Mouse (Mus musculus): ENCODE measurements around the gene Ncapg2. TPM values are rescaled to one million over a fixed set of nuclear protein-coding genes. Genes with fewer than 3 reads are reported as not detected.

Ncapg2 gene
- total and polyA plus RNA-seq, 2 experiments from 2014 or later: 3.2 to 6.2 TPM

- Histone ChIP-seq H3K4me3 (ENCODE audit: low read depth, low read length) (no peak overlapping the region), H3K4me2 (ENCODE audit: low read depth, low read length, poor library complexity, severe bottlenecking) (no peak overlapping the region), H3K27ac (ENCODE audit: low read depth, low read length) (no peak overlapping the region), H3K27me3 (ENCODE audit: insufficient read depth, low read length) (no peaks in the 10 kb centered on the region), H3K4me1 (ENCODE audit: insufficient read depth, low read length) (no peaks in the 10 kb centered on the region), H3K9me3 (ENCODE audit: low read length) (no peaks in the 10 kb centered on the region), H3K36me3 (ENCODE audit: insufficient read depth, low read length) (peaks cover 11% of the 10 kb centered on the region), H3K9ac (replicated peaks; ENCODE audit: low read length, poor library complexity, severe bottlenecking) (no peak overlapping the region)
- no peak for TF ChIP-seq CTCF (IDR thresholded peaks at IDR 0.05)
- ATAC-seq (ENCODE audit: low FRiP score): no peak
- DNase-seq (ENCODE audit: low spot score): no peak
Measured at GRCm38 (mm10) chr12:116383995-116384394, 21.2 kb upstream of the Ncapg2 start.

- Histone ChIP-seq H3K27ac (ENCODE audit: low read depth, low read length) (no peak overlapping the region), H3K4me2 (ENCODE audit: low read depth, low read length, poor library complexity, severe bottlenecking) (no peak overlapping the region), H3K4me1 (ENCODE audit: insufficient read depth, low read length) (no peaks in the 10 kb centered on the region), H3K27me3 (ENCODE audit: insufficient read depth, low read length) (no peaks in the 10 kb centered on the region), H3K4me3 (ENCODE audit: low read depth, low read length) (no peak overlapping the region), H3K9ac (replicated peaks; ENCODE audit: low read length, poor library complexity, severe bottlenecking) (no peak overlapping the region), H3K9me3 (ENCODE audit: low read length) (no peaks in the 10 kb centered on the region), H3K36me3 (ENCODE audit: insufficient read depth, low read length) (no peaks in the 10 kb centered on the region)
- DNase-seq (ENCODE audit: low spot score) (no peak), ATAC-seq (ENCODE audit: low FRiP score) (no peak)
- no peak for TF ChIP-seq CTCF (IDR thresholded peaks at IDR 0.05)
- 80% methylated on average over 1 of the region's 1 CpGs for WGBS
Measured at GRCm38 (mm10) chr12:116386802-116387201, 18.4 kb upstream of the Ncapg2 start.

- Histone ChIP-seq H3K9me3 (ENCODE audit: low read length) (no peaks in the 10 kb centered on the region), H3K4me3 (ENCODE audit: low read depth, low read length) (no peak overlapping the region), H3K4me2 (ENCODE audit: low read depth, low read length, poor library complexity, severe bottlenecking) (no peak overlapping the region), H3K36me3 (ENCODE audit: insufficient read depth, low read length) (no peaks in the 10 kb centered on the region), H3K4me1 (ENCODE audit: insufficient read depth, low read length) (no peaks in the 10 kb centered on the region), H3K27me3 (ENCODE audit: insufficient read depth, low read length) (no peaks in the 10 kb centered on the region), H3K9ac (replicated peaks; ENCODE audit: low read length, poor library complexity, severe bottlenecking) (no peak overlapping the region), H3K27ac (ENCODE audit: low read depth, low read length) (no peak overlapping the region)
- TF ChIP-seq CTCF (IDR thresholded peaks at IDR 0.05): no peak
- DNase-seq (ENCODE audit: low spot score): no peak
- 38% methylated on average over 1 of the region's 1 CpGs for WGBS
- ATAC-seq (ENCODE audit: low FRiP score): no peak
Measured at GRCm38 (mm10) chr12:116389868-116390267, 15.3 kb upstream of the Ncapg2 start.

- WGBS: 88% methylated on average over 2 of the region's 2 CpGs
- no peak for TF ChIP-seq CTCF (IDR thresholded peaks at IDR 0.05)
Measured at GRCm38 (mm10) chr12:116394327-116394726, 10.9 kb upstream of the Ncapg2 start.

GRCm38 (mm10) chr12:116395312-116395711 is 9.9 kb upstream of the Ncapg2 start:
- H3K4me1 ChIP-seq (ENCODE audit: insufficient read depth, low read length): no peaks in the 10 kb centered on the region
- H3K4me3 ChIP-seq (ENCODE audit: low read depth, low read length): no peak overlapping the region
- ATAC-seq (ENCODE audit: low FRiP score) (no peak), DNase-seq (ENCODE audit: low spot score) (no peak)
- H3K27me3 ChIP-seq (ENCODE audit: insufficient read depth, low read length): no peaks in the 10 kb centered on the region
- H3K27ac ChIP-seq (ENCODE audit: low read depth, low read length): no peak overlapping the region
- H3K9ac ChIP-seq (replicated peaks; ENCODE audit: low read length, poor library complexity, severe bottlenecking): no peak overlapping the region
- no peaks in the 10 kb centered on the region for H3K36me3 ChIP-seq (ENCODE audit: insufficient read depth, low read length)
- no peak for TF ChIP-seq CTCF (IDR thresholded peaks at IDR 0.05)
- WGBS: 88% methylated on average over 2 of the region's 2 CpGs
- H3K9me3 ChIP-seq (ENCODE audit: low read length): no peaks in the 10 kb centered on the region
- no peak overlapping the region for H3K4me2 ChIP-seq (ENCODE audit: low read depth, low read length, poor library complexity, severe bottlenecking)

More at GRCm38 (mm10) chr12:116394327-116394726, 10.9 kb upstream of the Ncapg2 start:
- H3K9ac ChIP-seq (replicated peaks; ENCODE audit: low read length, poor library complexity, severe bottlenecking): no peak overlapping the region
- H3K9me3 ChIP-seq (ENCODE audit: low read length): no peaks in the 10 kb centered on the region
- no peak overlapping the region for H3K4me2 ChIP-seq (ENCODE audit: low read depth, low read length, poor library complexity, severe bottlenecking)
- H3K4me1 ChIP-seq (ENCODE audit: insufficient read depth, low read length): no peaks in the 10 kb centered on the region
- ATAC-seq (ENCODE audit: low FRiP score): no peak
- H3K27me3 ChIP-seq (ENCODE audit: insufficient read depth, low read length): no peaks in the 10 kb centered on the region
- no peak overlapping the region for H3K27ac ChIP-seq (ENCODE audit: low read depth, low read length)
- H3K36me3 ChIP-seq (ENCODE audit: insufficient read depth, low read length): no peaks in the 10 kb centered on the region
- DNase-seq (ENCODE audit: low spot score): no peak
- no peak overlapping the region for H3K4me3 ChIP-seq (ENCODE audit: low read depth, low read length)

GRCm38 (mm10) chr12:116396072-116396695 is 9.0 kb upstream of the Ncapg2 start:
- Histone ChIP-seq H3K27ac (ENCODE audit: low read depth, low read length) (no peak overlapping the region), H3K9ac (replicated peaks; ENCODE audit: low read length, poor library complexity, severe bottlenecking) (no peak overlapping the region), H3K4me3 (ENCODE audit: low read depth, low read length) (no peak overlapping the region), H3K9me3 (ENCODE audit: low read length) (no peaks in the 10 kb centered on the region), H3K27me3 (ENCODE audit: insufficient read depth, low read length) (no peaks in the 10 kb centered on the region), H3K4me2 (ENCODE audit: low read depth, low read length, poor library complexity, severe bottlenecking) (no peak overlapping the region), H3K36me3 (ENCODE audit: insufficient read depth, low read length) (no peaks in the 10 kb centered on the region), H3K4me1 (ENCODE audit: insufficient read depth, low read length) (no peaks in the 10 kb centered on the region)
- ATAC-seq (ENCODE audit: low FRiP score) (no peak), DNase-seq (ENCODE audit: low spot score) (no peak)
- no peak for TF ChIP-seq CTCF (IDR thresholded peaks at IDR 0.05)
- 66% methylated on average over 2 of the region's 2 CpGs for WGBS
